Comparison of ENCODE assay signal across 8 mouse cellular contexts in the genomic region with DNA sequence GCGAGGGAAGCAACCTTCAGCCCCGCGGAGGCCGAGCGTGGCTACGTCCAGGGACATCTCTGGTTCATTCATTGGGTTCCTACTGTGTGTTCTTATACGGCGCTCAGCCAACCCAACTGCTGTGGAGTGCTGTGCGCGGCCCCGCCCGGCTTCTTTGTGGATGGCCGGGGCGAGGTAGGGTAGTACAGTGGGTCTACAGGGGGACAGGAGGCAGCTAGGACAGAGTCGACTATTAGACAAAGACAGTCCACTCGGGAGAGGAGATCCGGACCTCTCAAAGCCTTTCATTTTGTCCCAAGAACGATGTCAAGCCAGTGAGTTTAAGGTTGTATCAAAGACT. TPM values are rescaled to one million over a fixed set of nuclear protein-coding genes. Genes with fewer than 3 reads are reported as not detected.
DNase-seq lines count a peak whose midpoint lies in the region; ATAC-seq and TF ChIP-seq lines count a peak whose summit lies in the region.

No protein-coding gene starts in this region.

- under 1% methylated on average over 18 of the region's 18 CpGs for WGBS in embryonic facial prominence, embryonic 11.5 days
- 2% methylated on average over 18 of the region's 18 CpGs for WGBS in neural tube, embryonic 12.5 days

- peak overlapping the region; percentile 87 for H3K4me2 ChIP-seq in embryonic facial prominence, embryonic 11.5 days (ENCODE audit: low read depth, low read length)
- peak overlapping the region; percentile 97 for H3K4me2 ChIP-seq in neural tube, embryonic 12.5 days (replicated peaks)

- DNase-seq in left cerebral cortex, adult 2 months (ENCODE audit: extremely low spot score in 1 of 2, low spot score in 2 of 2), result no peak
- DNase-seq in left cerebral cortex, postnatal 10 days (ENCODE audit: extremely low spot score in 1 of 2, low spot score in 2 of 2), result no peak
- no peak for DNase-seq in embryonic facial prominence, embryonic 11.5 days (ENCODE audit: low spot score)
- DNase-seq in layer of hippocampus, adult 8-10 months (ENCODE audit: low spot score in 2 of 2), result no peak
- no peak for DNase-seq in ovary, postnatal 10 days (ENCODE audit: low spot score)
- no peak for DNase-seq in thymus, adult 18-20 months

- intact Hi-C loops in left cerebral cortex, adult 2 months (cut with DNase I), result no loop called here
- intact Hi-C loops in left cerebral cortex, postnatal 10 days (cut with DNase I), result no loop called here

- peak overlapping the region; percentile 96 for H3K27ac ChIP-seq in left cerebral cortex, adult 2 months
- H3K27ac ChIP-seq in embryonic facial prominence, embryonic 11.5 days (replicated peaks; ENCODE audit: low read depth, low read length), result 0 out of 2 replicates have a peak overlapping the region, but pooled peaks have one; percentile 35
- no peak overlapping the region for H3K27ac ChIP-seq in neural tube, embryonic 12.5 days

- ATAC-seq in embryonic facial prominence, embryonic 11.5 days (replicated peaks; ENCODE audit: insufficient number of reproducible peaks, low FRiP score, low TSS enrichment, low read depth), result peak; percentile 19
- peak; percentile 7 for ATAC-seq in inflammation-experienced regulatory T-cells, adult 6 months
- peak; percentile 61 for ATAC-seq in neural tube, embryonic 12.5 days (ENCODE audit: low FRiP score, low read depth)

- no peaks in the 10 kb centered on the region for H3K9me3 ChIP-seq in embryonic facial prominence, embryonic 11.5 days (replicated peaks; ENCODE audit: control insufficient read depth, low read length)
- H3K9me3 ChIP-seq in neural tube, embryonic 12.5 days, result no peaks in the 10 kb centered on the region

- TF ChIP-seq CTCF in left cerebral cortex, adult 2 months (IDR thresholded peaks at IDR 0.05), result no peak

- H3K4me1 ChIP-seq in embryonic facial prominence, embryonic 11.5 days (ENCODE audit: control insufficient read depth, insufficient read depth, low read length), result no peaks in the 10 kb centered on the region; the same call in none of the 2 replicates
- peaks cover 22% of the 10 kb centered on the region for H3K4me1 ChIP-seq in neural tube, embryonic 12.5 days

- H3K9ac ChIP-seq in embryonic facial prominence, embryonic 11.5 days (replicated peaks; ENCODE audit: low read length), result peak overlapping the region; percentile 78
- H3K9ac ChIP-seq in neural tube, embryonic 12.5 days, result peak overlapping the region; percentile 86

- no peaks in the 10 kb centered on the region for H3K27me3 ChIP-seq in embryonic facial prominence, embryonic 11.5 days (ENCODE audit: control insufficient read depth, insufficient read depth, low read length)
- no peaks in the 10 kb centered on the region for H3K27me3 ChIP-seq in neural tube, embryonic 12.5 days (replicated peaks)

- H3K4me3 ChIP-seq in left cerebral cortex, adult 2 months, result peak overlapping the region; percentile 82
- peak overlapping the region; percentile 87 for H3K4me3 ChIP-seq in embryonic facial prominence, embryonic 11.5 days (ENCODE audit: low read depth, low read length)
- H3K4me3 ChIP-seq in neural tube, embryonic 12.5 days, result peak overlapping the region; percentile 89

- H3K36me3 ChIP-seq in embryonic facial prominence, embryonic 11.5 days (replicated peaks; ENCODE audit: control insufficient read depth, insufficient read depth, low read depth, low read length), result no peaks in the 10 kb centered on the region; the same call in 1 of the 2 replicates
- peaks cover 48% of the 10 kb centered on the region for H3K36me3 ChIP-seq in neural tube, embryonic 12.5 days

RNA-seq across cellular contexts. Expression of gene Spsb3, which starts 0.5 kb away (rescaled TPM):
- 10 to 100 TPM; 58.6 to 63.3 TPM for total RNA-seq in left cerebral cortex, adult 2 months (2021)
- total RNA-seq in left cerebral cortex, postnatal 10 days (2021), result 10 to 100 TPM; 48.0 to 48.3 TPM
- 34.8 and 39.8 TPM in 2 replicates for polyA plus RNA-seq in embryonic facial prominence, embryonic 11.5 days (2014; fragmentation: Nextera tagmentation; extraction: Ambion mirVana)
- 10 to 100 TPM; 48.5 to 53.2 (median 49.1) TPM for polyA plus RNA-seq in inflammation-experienced regulatory T-cells, adult 6 months (2017; shearing (Covaris generic))
- polyA plus RNA-seq in neural tube, embryonic 12.5 days (2016; fragmentation: Nextera tagmentation; extraction: Ambion mirVana), result 53.1 and 57.7 TPM in 2 replicates
- total RNA-seq in layer of hippocampus, adult 8-10 months (2022), result 10 to 100 TPM; 40.6 to 45.3 (median 41.8) TPM

RNA-seq across cellular contexts. Expression of gene Nubp2, which starts 0.8 kb away (rescaled TPM):
- total RNA-seq in left cerebral cortex, adult 2 months (2021), result 10 to 100 TPM; 30.7 to 32.4 TPM
- 10 to 100 TPM; 37.8 to 40.2 TPM for total RNA-seq in left cerebral cortex, postnatal 10 days (2021)
- polyA plus RNA-seq in embryonic facial prominence, embryonic 11.5 days (2014; fragmentation: Nextera tagmentation; extraction: Ambion mirVana), result 61.0 and 63.9 TPM in 2 replicates
- 100 to 1,000 TPM in 1 of 3 experiments, 10 to 100 TPM in 2; 75.5 to 104 (median 88.6) TPM for polyA plus RNA-seq in inflammation-experienced regulatory T-cells, adult 6 months (2017; shearing (Covaris generic))
- polyA plus RNA-seq in neural tube, embryonic 12.5 days (2016; fragmentation: Nextera tagmentation; extraction: Ambion mirVana), result 75.4 and 75.9 TPM in 2 replicates
- total RNA-seq in layer of hippocampus, adult 8-10 months (2022), result 10 to 100 TPM; 32.1 to 36.8 (median 33.3) TPM

RNA-seq across cellular contexts. Expression of gene Eme2, which starts 8.0 kb away (rescaled TPM):
- 10 to 100 TPM; 54.8 to 55.2 TPM for total RNA-seq in left cerebral cortex, adult 2 months (2021)
- total RNA-seq in left cerebral cortex, postnatal 10 days (2021), result 10 to 100 TPM; 53.9 to 56.6 TPM
- polyA plus RNA-seq in embryonic facial prominence, embryonic 11.5 days (2014; fragmentation: Nextera tagmentation; extraction: Ambion mirVana), result 15.9 and 18.2 TPM in 2 replicates
- 10 to 100 TPM; 16.4 to 26.2 (median 26.1) TPM for polyA plus RNA-seq in inflammation-experienced regulatory T-cells, adult 6 months (2017; shearing (Covaris generic))
- 41.6 and 44.5 TPM in 2 replicates for polyA plus RNA-seq in neural tube, embryonic 12.5 days (2016; fragmentation: Nextera tagmentation; extraction: Ambion mirVana)
- total RNA-seq in layer of hippocampus, adult 8-10 months (2022), result 10 to 100 TPM; 54.6 to 64.3 (median 62.0) TPM

RNA-seq across cellular contexts. Expression of gene Mrps34, which starts 8.0 kb away (rescaled TPM):
- 10 to 100 TPM; 67.6 to 72.1 TPM for total RNA-seq in left cerebral cortex, adult 2 months (2021)
- 10 to 100 TPM; 58.4 to 64.8 TPM for total RNA-seq in left cerebral cortex, postnatal 10 days (2021)
- polyA plus RNA-seq in embryonic facial prominence, embryonic 11.5 days (2014; fragmentation: Nextera tagmentation; extraction: Ambion mirVana), result 68.6 and 84.7 TPM in 2 replicates
- polyA plus RNA-seq in inflammation-experienced regulatory T-cells, adult 6 months (2017; shearing (Covaris generic)), result 10 to 100 TPM; 68.7 to 85.6 (median 71.2) TPM
- 89.9 and 98.4 TPM in 2 replicates for polyA plus RNA-seq in neural tube, embryonic 12.5 days (2016; fragmentation: Nextera tagmentation; extraction: Ambion mirVana)
- total RNA-seq in layer of hippocampus, adult 8-10 months (2022), result 10 to 100 TPM; 63.3 to 78.7 (median 73.4) TPM

RNA-seq across cellular contexts. Expression of gene Nme3, which starts 9.4 kb away (rescaled TPM):
- total RNA-seq in left cerebral cortex, adult 2 months (2021), result 10 to 100 TPM; 46.5 to 51.2 TPM
- total RNA-seq in left cerebral cortex, postnatal 10 days (2021), result 10 to 100 TPM; 42.2 to 43.5 TPM
- polyA plus RNA-seq in embryonic facial prominence, embryonic 11.5 days (2014; fragmentation: Nextera tagmentation; extraction: Ambion mirVana), result 49.4 and 52.8 TPM in 2 replicates
- 10 to 100 TPM; 39.8 to 50.7 (median 45.7) TPM for polyA plus RNA-seq in inflammation-experienced regulatory T-cells, adult 6 months (2017; shearing (Covaris generic))
- polyA plus RNA-seq in neural tube, embryonic 12.5 days (2016; fragmentation: Nextera tagmentation; extraction: Ambion mirVana), result 49.7 and 55.1 TPM in 2 replicates
- 10 to 100 TPM; 50.9 to 64.2 (median 51.9) TPM for total RNA-seq in layer of hippocampus, adult 8-10 months (2022)

Comparison
In these comparisons a context has a peak if more than half of its experiments do, and no peak if none do; other contexts are left out.
1. ATAC-seq: peak in every context shown above with its lines; median percentile 61 in neural tube, embryonic 12.5 days; 19 in embryonic facial prominence, embryonic 11.5 days; 7 in inflammation-experienced regulatory T-cells, adult 6 months.